Mouse (Mus musculus) thymus, postnatal 4 days (tissue): Measurements from ENCODE around the gene Klf2.
A peak's percentile ranks its signal among the peaks of the same experiment; 100 is the strongest.

Experiments
- DNase-seq: peaks from one replicate; pipeline ENCODE4 v3.0.0; 2021

The Klf2 gene

DNA sequence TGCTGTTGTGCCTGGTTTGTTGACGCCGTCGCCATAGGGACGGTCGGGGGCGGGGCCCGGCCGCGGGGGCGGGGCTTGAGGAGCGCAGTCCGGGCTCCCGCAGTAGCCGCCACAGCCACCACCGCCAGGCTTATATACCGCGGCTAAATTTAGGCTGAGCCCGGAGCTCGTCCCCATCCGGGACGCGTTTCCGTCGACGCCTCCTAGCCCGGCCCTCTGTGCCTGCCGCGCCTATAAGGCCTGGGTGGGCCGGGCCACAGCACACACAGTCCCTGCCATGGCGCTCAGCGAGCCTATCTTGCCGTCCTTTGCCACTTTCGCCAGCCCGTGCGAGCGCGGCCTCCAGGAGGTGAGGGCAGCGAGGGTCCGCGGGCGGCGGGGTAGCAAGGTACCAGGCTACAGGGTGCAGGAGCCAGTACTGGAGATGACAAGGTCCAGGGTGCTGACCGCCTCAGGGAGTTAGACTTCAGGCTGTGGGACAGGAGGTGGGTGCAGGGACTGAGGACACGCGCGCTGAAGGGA is at the start of gene Klf2:
Klf2 (plus strand) TSS at position 233 of the 522 bp plus-strand sequence.
- peak; percentile 95 for DNase-seq

GRCm38 (mm10) chr8:72270606-72271005 is 48.2 kb upstream of the Klf2 start:
- DNase-seq = no peak

DNA sequence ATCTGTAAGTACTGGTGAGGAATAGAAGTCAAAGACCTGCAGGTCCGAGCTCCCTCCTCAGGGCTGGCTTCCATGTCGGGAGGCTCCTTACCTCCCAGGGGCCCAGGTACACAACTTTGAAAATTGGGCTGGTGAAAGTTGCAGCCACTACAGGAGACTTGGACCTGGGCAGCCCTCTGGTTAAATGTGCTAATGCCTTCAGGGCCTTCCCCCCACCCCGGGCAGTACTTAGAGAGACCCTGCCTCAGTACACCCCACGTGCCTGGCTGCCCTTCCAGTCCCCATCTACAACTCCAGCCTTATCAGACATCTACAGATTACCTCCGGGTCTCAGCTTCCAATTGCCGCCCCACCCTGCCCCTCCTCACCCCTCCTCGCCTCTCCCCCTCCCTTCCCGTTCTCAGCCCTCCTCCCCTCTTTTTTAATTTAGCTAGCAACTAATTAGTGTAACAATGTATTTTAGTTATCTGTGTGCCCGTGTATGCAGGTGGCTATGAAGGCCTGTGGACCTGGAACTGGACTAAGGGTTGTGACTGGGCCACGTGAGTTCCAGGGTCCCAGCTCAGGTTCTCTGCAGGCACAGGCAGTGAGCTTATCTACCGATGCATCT is 47.7 kb upstream of the Klf2 start:
- DNase-seq = peak; percentile 4

DNA sequence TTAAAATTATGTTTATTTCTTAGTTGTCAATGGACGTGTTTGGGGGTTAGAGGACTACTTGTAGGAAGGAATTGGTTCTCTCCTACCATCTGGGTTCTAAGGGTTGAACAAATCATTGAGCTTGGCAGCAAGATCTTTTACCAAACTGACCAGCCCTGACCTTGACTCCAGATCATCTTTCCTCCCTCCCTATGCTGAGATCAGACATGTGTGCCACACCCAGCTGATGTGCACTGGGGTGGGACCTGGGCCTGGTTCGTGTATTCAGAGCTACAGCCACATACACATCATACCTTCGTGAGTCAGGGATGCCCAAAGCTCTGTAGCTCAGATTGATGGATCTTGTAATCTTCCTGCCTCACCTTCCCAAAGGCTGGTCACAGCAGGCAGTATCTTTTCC is 47.1 kb upstream of the Klf2 start:
- DNase-seq = no peak

DNA sequence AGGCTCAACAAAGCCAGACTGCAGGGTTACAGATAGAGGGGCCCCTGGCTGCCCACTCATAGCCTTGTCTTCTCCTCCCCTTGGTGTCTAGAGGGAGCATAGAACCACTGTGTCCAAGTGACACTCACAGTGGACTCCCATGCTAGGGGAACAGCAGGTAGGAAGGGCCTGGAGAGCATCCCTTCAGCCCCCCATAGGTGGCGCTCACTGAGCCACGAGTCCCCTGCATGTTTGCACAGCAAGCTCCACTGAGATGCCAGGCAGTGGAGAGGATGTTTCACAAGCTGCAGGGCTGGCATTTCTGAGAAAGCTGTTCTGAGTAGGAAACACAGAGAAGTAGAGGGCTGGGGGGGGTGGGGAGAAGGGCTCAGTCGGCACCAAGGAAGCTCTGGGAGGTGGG is 46.5 kb upstream of the Klf2 start:
- peak; percentile 90 for DNase-seq

DNA sequence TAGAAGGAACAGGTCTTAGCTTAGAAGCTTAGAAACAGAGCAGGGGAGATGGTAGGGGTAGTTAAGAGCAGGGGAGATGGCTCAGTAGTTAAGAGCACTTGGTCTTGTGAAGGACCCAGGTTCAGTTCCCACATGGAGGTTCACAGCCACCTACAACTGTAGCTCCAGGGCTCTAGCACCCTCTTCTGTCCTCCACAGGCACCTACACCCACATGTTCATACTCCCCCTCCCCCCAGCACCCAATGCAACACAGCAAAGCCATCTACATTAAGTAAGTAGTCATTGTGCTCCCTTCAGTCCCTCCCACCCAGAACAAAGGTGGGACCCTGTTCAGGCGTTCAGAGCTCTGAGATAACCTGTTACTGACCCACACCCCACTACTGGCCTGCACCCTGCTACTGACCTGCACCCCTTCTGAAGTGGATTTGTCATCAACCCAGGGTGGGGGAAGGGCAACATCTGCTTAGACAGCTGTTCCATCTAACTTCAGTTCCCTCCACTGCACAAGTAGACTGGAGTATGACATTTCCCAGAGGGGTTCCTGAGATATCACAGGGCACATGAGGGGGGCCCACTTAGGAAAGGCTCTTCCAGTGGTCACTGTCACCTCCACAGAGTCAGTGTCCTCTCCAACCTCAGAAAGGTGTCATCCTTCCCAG is 45.6 kb upstream of the Klf2 start:
- peak; percentile 47 for DNase-seq

GRCm38 (mm10) chr8:72273807-72274206 is 45.0 kb upstream of the Klf2 start:
- peak; percentile 38 for DNase-seq

DNA sequence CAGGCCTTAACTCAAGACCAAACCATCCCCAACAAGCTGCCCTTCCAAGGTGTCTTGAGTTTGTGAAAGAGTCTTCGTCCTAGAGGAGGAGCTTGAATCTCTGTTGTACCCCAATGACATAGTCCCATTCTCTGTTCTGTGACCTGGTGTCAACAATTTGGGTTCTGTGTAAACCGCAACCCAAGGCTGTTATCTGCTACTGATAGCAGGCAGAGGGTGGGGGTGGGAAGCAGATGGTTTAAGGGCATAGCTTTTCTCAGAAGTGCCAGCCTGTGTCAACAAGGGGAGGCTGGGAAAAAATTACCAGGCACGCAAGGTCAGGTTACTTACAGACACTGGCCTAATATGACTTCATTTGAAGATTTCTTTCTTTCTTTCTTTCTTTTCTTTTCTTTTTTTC is 41.6 kb upstream of the Klf2 start:
- no peak for DNase-seq

DNA sequence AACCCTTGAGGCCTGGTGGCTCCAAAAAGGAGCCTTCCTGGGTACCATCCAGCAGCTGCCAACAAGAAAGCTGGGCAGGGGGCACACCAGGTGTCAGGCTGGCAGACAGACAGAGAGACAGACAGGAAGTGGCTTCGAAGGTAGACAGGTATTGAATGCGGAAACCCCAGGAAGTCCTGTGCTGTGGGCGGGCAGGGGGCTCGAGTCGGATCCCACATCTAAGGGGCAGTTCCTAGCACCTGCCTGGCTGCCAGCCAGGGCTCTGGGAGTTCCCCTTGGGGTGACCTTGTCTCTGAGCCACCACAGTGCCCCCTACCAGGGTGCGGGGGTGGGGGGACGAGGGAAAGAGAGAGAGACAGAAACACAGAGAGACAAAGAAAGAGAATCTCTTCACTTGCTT is 39.7 kb upstream of the Klf2 start:
- DNase-seq = peak; percentile 84

DNA sequence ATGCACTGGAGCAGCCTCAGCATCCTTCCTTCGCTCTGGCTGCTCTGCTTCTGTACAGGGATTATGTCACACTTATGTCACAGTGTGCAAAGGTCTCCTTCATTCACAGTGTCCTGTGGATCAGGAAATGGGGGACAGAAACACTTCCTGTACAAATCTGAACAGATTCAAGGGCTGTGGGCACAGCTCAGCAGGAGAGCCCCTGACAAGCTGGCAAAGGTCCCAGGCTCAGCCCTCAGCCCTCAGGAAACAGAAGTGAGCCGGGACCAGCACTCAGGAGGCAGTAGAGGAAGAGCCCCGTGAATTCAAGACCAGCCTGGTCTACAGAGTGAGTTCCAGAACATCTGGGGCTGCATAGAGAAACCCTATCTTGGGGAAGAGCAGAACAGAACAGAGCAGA is 37.2 kb upstream of the Klf2 start:
- DNase-seq = no peak

GRCm38 (mm10) chr8:72285285-72285684 is 33.5 kb upstream of the Klf2 start:
- DNase-seq = no peak

GRCm38 (mm10) chr8:72289051-72289450 is 29.8 kb upstream of the Klf2 start:
- DNase-seq = no peak

GRCm38 (mm10) chr8:72291104-72291503 is 27.7 kb upstream of the Klf2 start:
- DNase-seq = no peak

DNA sequence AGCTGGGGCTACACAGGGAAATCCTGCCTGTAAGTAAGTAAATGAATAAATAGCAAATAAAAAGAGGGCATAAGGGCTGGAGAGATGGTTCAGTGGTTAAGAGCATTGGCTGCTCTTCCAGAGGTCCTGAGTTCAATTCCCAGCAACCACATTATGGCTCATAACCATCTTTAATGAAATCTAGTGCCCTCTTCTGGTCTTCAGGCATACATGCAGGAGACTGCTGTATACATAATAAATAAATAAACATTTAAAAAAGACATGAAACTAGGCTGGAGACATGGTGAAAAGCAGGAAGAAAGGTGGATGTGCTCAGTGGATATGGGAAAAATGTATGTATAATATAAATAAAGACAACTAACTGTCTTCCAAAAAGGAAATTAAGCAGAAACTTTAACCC is 25.5 kb upstream of the Klf2 start:
- DNase-seq = no peak

DNA sequence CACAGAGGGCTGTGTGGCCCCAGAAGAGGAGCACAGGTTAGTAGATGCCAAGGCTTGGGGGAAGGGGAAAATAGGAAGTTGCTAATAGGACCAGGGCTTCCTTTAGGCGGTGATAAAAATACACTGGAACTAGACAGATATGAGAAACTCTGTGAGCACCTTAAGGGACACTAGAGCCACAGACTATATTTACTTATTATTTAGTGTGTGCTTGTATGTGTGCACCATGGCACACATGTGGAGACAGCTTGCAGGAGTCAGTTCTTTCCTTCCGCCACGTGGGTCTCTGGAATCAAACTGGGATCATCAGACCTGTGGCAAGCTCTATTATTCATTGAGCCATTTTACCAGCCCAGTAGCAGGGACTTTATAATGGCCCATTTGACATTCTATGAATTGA is 23.7 kb upstream of the Klf2 start:
- no peak for DNase-seq

DNA sequence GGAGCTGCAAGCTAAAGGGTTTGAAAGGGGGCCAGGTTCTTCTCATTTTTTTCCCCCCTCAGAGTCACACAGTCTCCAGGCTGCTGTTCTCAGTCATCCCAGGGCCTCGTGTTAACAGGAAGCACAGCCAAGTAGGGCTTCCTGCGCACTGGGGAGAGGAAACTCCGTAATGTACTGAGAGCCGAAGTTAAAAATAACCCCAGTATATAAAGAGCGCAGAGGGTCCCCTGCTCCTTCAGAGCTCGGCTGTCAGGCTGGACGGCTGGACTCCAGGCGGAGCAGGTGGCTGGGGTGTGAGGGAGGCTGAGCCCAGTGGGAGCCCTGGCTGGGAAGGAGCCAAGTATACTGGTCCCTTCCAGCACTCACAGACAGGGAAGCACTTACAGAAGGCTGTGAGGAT is 23.2 kb upstream of the Klf2 start:
- DNase-seq = peak; percentile 60

DNA sequence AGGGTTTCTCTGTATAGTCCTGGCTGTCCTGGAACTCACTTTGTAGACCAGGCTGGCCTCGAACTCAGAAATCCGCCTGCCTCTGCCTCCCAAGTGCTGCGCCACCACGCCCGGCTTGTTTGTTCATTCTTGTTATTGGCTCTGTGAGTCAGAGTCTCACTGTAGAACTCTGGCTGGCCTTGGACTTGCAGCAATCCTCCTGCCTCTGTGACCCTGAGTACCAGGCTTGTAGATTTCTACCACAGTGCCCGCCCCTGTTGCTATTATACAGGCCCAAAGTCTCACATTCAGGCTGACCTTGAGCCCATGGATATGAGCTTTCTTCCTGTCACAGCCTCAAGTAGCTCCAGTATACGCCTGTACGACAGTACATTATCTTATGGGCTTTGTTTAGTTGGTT is 22.3 kb upstream of the Klf2 start:
- DNase-seq = no peak

DNA sequence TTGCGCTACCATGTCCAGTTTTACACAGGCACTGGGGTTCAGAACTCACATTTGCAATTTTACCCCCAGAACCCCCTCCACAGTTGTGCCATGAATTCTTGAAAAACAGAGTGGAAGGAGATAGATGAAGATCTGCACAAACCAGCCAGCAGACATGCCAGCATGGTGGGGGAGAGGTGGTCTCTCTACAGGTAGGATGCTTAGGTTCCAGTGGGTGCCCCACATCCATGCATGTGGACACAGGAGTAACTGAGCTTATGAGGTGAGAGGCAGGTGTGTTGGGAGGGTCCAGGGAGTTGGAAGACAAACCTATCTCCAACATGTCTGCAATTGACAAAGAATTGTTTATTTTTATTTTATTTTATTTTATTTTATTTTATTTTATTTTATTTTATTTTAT is 19.9 kb upstream of the Klf2 start:
- DNase-seq = no peak

GRCm38 (mm10) chr8:72300654-72301400 is 18.0 kb upstream of the Klf2 start:
- DNase-seq = no peak

- DNase-seq = no peak
These were observed 17.3 kb upstream of the Klf2 start for GRCm38 (mm10) chr8:72301497-72301896.

- no peak for DNase-seq
These were observed 15.7 kb upstream of the Klf2 start for GRCm38 (mm10) chr8:72302986-72303612.

DNA sequence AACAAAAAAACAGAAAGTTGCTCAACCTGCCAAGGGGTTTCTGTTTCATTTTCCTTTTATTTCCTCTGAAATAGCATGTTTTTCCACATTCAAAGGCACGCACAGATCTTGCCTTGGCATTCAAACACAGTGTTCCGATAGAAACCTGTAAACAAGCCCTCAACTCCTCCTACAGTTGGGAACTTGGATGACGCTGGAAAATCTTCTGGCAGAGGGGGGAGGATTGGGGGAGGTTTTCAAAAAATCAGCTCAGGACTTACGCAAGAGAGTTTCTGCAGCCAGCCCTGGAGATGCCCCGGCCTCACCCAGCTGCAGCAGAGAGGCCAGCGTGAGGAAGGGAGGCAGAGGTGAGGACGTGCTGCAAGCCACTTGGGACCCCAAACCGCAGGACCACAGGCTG is 15.2 kb upstream of the Klf2 start:
- peak; percentile 49 for DNase-seq

DNA sequence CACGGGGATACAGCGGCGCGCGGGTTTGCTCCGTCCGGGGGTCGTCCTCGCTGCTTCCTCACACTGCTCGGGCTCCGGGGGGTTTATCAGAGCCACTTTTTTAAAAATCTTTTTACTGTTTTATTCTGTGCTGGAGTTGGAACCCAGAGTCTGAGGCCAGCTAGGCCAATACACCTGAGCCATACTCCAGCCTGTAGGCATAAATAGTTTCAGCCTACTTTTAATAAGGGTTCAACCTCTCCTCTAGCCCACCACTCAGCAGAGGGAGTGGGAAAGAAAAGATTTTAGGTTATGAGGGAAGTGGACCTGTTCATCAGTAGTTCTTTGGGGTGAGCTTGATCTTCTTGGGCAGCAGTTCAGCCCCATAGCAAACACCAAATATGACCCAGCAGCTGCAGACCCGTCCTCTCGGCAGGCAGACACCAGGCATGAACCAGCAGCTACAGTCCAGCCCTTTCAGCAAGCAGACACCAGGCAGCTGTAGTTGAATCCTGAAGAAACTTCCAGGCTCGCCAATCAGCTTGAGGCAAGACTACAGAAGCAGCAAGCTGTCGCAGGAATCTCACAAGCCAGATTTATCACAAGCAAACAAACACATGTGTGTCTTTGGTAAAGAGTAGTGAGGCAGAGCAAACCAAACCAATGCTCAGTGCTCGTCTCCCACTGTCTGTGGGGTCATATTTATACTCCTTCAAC is 13.5 kb upstream of the Klf2 start, which contains the start of gene Gm10282:
Gm10282 (minus strand) TSS at position 51 of the 696 bp plus-strand sequence.
- DNase-seq = no peak
